In genomic region chr2:72674229-72674628, GRCm38 (mm10) we compare ENCODE assay signal across 8 mouse cellular contexts.
DNase-seq lines count a peak whose midpoint lies in the region; ATAC-seq lines count a peak whose summit lies in the region.

No protein-coding gene starts in this region.

- H3K4me2 ChIP-seq in forebrain, embryonic 15.5 days (replicated peaks): no peak overlapping the region
- no peak overlapping the region for H3K4me2 ChIP-seq in intestine, embryonic 16.5 days (ENCODE audit: low read depth, low read length)

- H3K27ac ChIP-seq in forebrain, embryonic 15.5 days (replicated peaks): peak overlapping the region; percentile 33; the same call in 1 of the 2 replicates
- no peak overlapping the region for H3K27ac ChIP-seq in intestine, embryonic 16.5 days (ENCODE audit: low read length)

- no peaks in the 10 kb centered on the region for H3K36me3 ChIP-seq in forebrain, embryonic 15.5 days
- no peaks in the 10 kb centered on the region for H3K36me3 ChIP-seq in intestine, embryonic 16.5 days (ENCODE audit: control insufficient read depth, insufficient read depth, low read length)

- H3K9ac ChIP-seq in forebrain, embryonic 15.5 days (replicated peaks): no peak overlapping the region
- no peak overlapping the region for H3K9ac ChIP-seq in intestine, embryonic 16.5 days (ENCODE audit: low read depth, low read length)

- WGBS in forebrain, embryonic 15.5 days: 14% methylated on average over 4 of the region's 4 CpGs
- 18% methylated on average over 4 of the region's 4 CpGs for WGBS in intestine, embryonic 16.5 days

- H3K27me3 ChIP-seq in forebrain, embryonic 15.5 days: no peaks in the 10 kb centered on the region
- H3K27me3 ChIP-seq in intestine, embryonic 16.5 days (replicated peaks; ENCODE audit: control insufficient read depth, insufficient read depth, low read length): no peaks in the 10 kb centered on the region

- no peaks in the 10 kb centered on the region for H3K9me3 ChIP-seq in forebrain, embryonic 15.5 days
- no peaks in the 10 kb centered on the region for H3K9me3 ChIP-seq in intestine, embryonic 16.5 days (ENCODE audit: control insufficient read depth, low read length)

- H3K4me3 ChIP-seq in forebrain, embryonic 15.5 days: no peak overlapping the region
- H3K4me3 ChIP-seq in intestine, embryonic 16.5 days (ENCODE audit: low read length): no peak overlapping the region

- ATAC-seq in forebrain, embryonic 15.5 days (replicated peaks): peak; percentile 68; the same call in 1 of the 2 replicates
- ATAC-seq in intestine, embryonic 16.5 days: peak; percentile 81
- ATAC-seq in megakaryocyte-erythroid progenitor cell, adult 5-6 weeks (replicated peaks; ENCODE audit: low FRiP score, low TSS enrichment, poor library complexity, severe bottlenecking): no peak

- peaks cover 24% of the 10 kb centered on the region for H3K4me1 ChIP-seq in forebrain, embryonic 15.5 days
- peaks cover 8% of the 10 kb centered on the region; the same call in 1 of the 2 replicates for H3K4me1 ChIP-seq in intestine, embryonic 16.5 days (ENCODE audit: control insufficient read depth, insufficient read depth, low read length)

- DNase-seq in right cerebral cortex, adult 18-20 months: peak; percentile 8
- DNase-seq in right cerebral cortex, postnatal 25 days: no peak
- peak; percentile 23 for DNase-seq in neural tube, embryonic 10.5 days (ENCODE audit: extremely low spot score, low spot score)
- no peak for DNase-seq in cerebellum, postnatal 14 days
- no peak for DNase-seq in frontal cortex, postnatal 25 days (ENCODE audit: low spot score in 2 of 2)

Comparison
In these comparisons a context has a peak if more than half of its experiments do, and no peak if none do; other contexts are left out.
1. DNase-seq: peak in right cerebral cortex, adult 18-20 months (single experiment) and neural tube, embryonic 10.5 days (single experiment); none in right cerebral cortex, postnatal 25 days (single experiment), cerebellum, postnatal 14 days (0 of 2) and frontal cortex, postnatal 25 days (0 of 2).